Comparison of ENCODE assay signal across 8 mouse cellular contexts in genomic region chr10:93945364-93945763, GRCm38 (mm10). TPM values are rescaled to one million over a fixed set of nuclear protein-coding genes. Genes with fewer than 3 reads are reported as not detected.
DNase-seq lines count a peak whose midpoint lies in the region; ATAC-seq and TF ChIP-seq lines count a peak whose summit lies in the region.

No protein-coding gene starts in this region.

- H3K27ac ChIP-seq in heart, embryonic 12.5 days (ENCODE audit: poor library complexity, severe bottlenecking) = no peak overlapping the region
- no peak overlapping the region for H3K27ac ChIP-seq in cerebellum, adult 2 months (ENCODE audit: insufficient read depth, low read length)
- H3K27ac ChIP-seq in intestine, embryonic 16.5 days (ENCODE audit: low read length) = no peak overlapping the region
- 0 out of 2 replicates have a peak overlapping the region, but pooled peaks have one; percentile 5 for H3K27ac ChIP-seq in macrophage

- no peaks in the 10 kb centered on the region for H3K79me2 ChIP-seq in macrophage (ENCODE audit: inconsistent target)

- no peaks in the 10 kb centered on the region for H3K27me3 ChIP-seq in heart, embryonic 12.5 days (replicated peaks)
- no peaks in the 10 kb centered on the region for H3K27me3 ChIP-seq in E14TG2a.4 (ENCODE audit: insufficient read depth, low read length)
- H3K27me3 ChIP-seq in cerebellum, adult 2 months (ENCODE audit: control insufficient read depth, insufficient read depth, low read length) = no peaks in the 10 kb centered on the region
- no peaks in the 10 kb centered on the region for H3K27me3 ChIP-seq in intestine, embryonic 16.5 days (replicated peaks; ENCODE audit: control insufficient read depth, insufficient read depth, low read length)

- no peak for TF ChIP-seq POLR2A in cerebellum, adult 2 months (IDR thresholded peaks at IDR 0.05; ENCODE audit: borderline replicate concordance, insufficient read depth, low read length)

- TF ChIP-seq CTCF in E14TG2a.4 (conservative IDR thresholded peaks at IDR 0.05; ENCODE audit: low read length) = 0 out of 2 replicates have a peak, but pooled peaks have one; percentile 5
- peak; percentile 58 for TF ChIP-seq CTCF in cerebellum, adult 2 months (IDR thresholded peaks at IDR 0.05; ENCODE audit: borderline replicate concordance, insufficient read depth, low read depth, low read length)

- H3K4me2 ChIP-seq in heart, embryonic 12.5 days = no peak overlapping the region
- no peak overlapping the region for H3K4me2 ChIP-seq in intestine, embryonic 16.5 days (ENCODE audit: low read depth, low read length)

- DNase-seq in heart, adult 8-10 months (ENCODE audit: low spot score) = peak; percentile 26
- DNase-seq in cerebellum, adult 2 months = peak; percentile 42 to 52
- DNase-seq in natural killer cell, adult 2 months (ENCODE audit: low spot score in 2 of 2) = no peak

- H3K9ac ChIP-seq in heart, embryonic 12.5 days = no peak overlapping the region
- H3K9ac ChIP-seq in intestine, embryonic 16.5 days (ENCODE audit: low read depth, low read length) = no peak overlapping the region

- H3K9me3 ChIP-seq in heart, embryonic 12.5 days (replicated peaks) = no peaks in the 10 kb centered on the region
- 0 out of 2 replicates have a peak, but pooled peaks cover 3% of the 10 kb centered on the region for H3K9me3 ChIP-seq in E14TG2a.4 (ENCODE audit: low read length)
- no peaks in the 10 kb centered on the region for H3K9me3 ChIP-seq in intestine, embryonic 16.5 days (ENCODE audit: control insufficient read depth, low read length)

- H3K36me3 ChIP-seq in heart, embryonic 12.5 days = no peaks in the 10 kb centered on the region
- no peaks in the 10 kb centered on the region for H3K36me3 ChIP-seq in E14TG2a.4 (ENCODE audit: insufficient read depth, low read length)
- no peaks in the 10 kb centered on the region for H3K36me3 ChIP-seq in intestine, embryonic 16.5 days (ENCODE audit: control insufficient read depth, insufficient read depth, low read length)
- no peaks in the 10 kb centered on the region for H3K36me3 ChIP-seq in macrophage (ENCODE audit: inconsistent target)

- H3K4me3 ChIP-seq in heart, embryonic 12.5 days = no peak overlapping the region
- H3K4me3 ChIP-seq in E14TG2a.4 (replicated peaks; ENCODE audit: low read length) (no peak overlapping the region), macrophage (ENCODE audit: inconsistent target) (no peak overlapping the region)
- H3K4me3 ChIP-seq in cerebellum, adult 2 months (replicated peaks; ENCODE audit: insufficient read depth, low read depth, low read length) = no peak overlapping the region
- H3K4me3 ChIP-seq in intestine, embryonic 16.5 days (ENCODE audit: low read length) = no peak overlapping the region

- H3K4me1 ChIP-seq in heart, embryonic 12.5 days (replicated peaks) = peaks cover 11% of the 10 kb centered on the region
- no peaks in the 10 kb centered on the region for H3K4me1 ChIP-seq in E14TG2a.4 (replicated peaks; ENCODE audit: low read depth, low read length)
- H3K4me1 ChIP-seq in cerebellum, adult 2 months (ENCODE audit: control insufficient read depth, insufficient read depth, low read length) = peaks cover 4% of the 10 kb centered on the region; the same call in 1 of the 2 replicates
- H3K4me1 ChIP-seq in intestine, embryonic 16.5 days (ENCODE audit: control insufficient read depth, insufficient read depth, low read length) = peaks cover 3% of the 10 kb centered on the region; the same call in 1 of the 2 replicates

- 35% methylated on average over 4 of the region's 4 CpGs for WGBS in heart, embryonic 12.5 days
- WGBS in cerebellum, adult 2 months = 6% methylated on average over 4 of the region's 4 CpGs
- WGBS in intestine, embryonic 16.5 days = 16% methylated on average over 4 of the region's 4 CpGs
- 53% methylated on average over 4 of the region's 4 CpGs for WGBS in macrophage (ENCODE audit: missing documents)

- no peak for ATAC-seq in heart, embryonic 12.5 days (ENCODE audit: insufficient number of reproducible peaks, low FRiP score)
- peak; percentile 28; the same call in 1 of the 2 replicates for ATAC-seq in intestine, embryonic 16.5 days
- no peak for ATAC-seq in CD4-positive, CD25-positive, alpha-beta regulatory T cell, adult 4 months

RNA-seq across cellular contexts. Expression of gene Metap2, which starts 48.5 kb away (rescaled TPM):
- total RNA-seq in heart, adult 8-10 months (2022) = 100 to 1,000 TPM in 2 of 4 experiments, 10 to 100 TPM in 2; 90.8 to 130 (median 107) TPM
- polyA plus RNA-seq in heart, embryonic 12.5 days (2016; fragmentation: Nextera tagmentation; extraction: Ambion mirVana) = 182 and 186 TPM in 2 replicates
- 115 and 131 TPM in 2 replicates for polyA plus RNA-seq in cerebellum, adult 2 months (2012; rRNA removed)
- polyA plus RNA-seq in intestine, embryonic 16.5 days (2015; fragmentation: Nextera tagmentation; extraction: Ambion mirVana) = 162 and 169 TPM in 2 replicates
- total RNA-seq in macrophage (2018; cell fraction: chromatin; rRNA removed) = 100 to 1,000 TPM in 4 of 26 experiments, 10 to 100 TPM in 22; 33.0 to 111 (median 80.5) TPM
- total RNA-seq in macrophage (2018; cell fraction: cytosol; rRNA removed) = 100 to 1,000 TPM; 113 to 164 (median 130) TPM
- 100 to 1,000 TPM in 5 of 26 experiments, 10 to 100 TPM in 21; 43.4 to 154 (median 69.8) TPM for total RNA-seq in macrophage (2018; cell fraction: nucleus; rRNA removed)
- 144 to 314 TPM (median 269 TPM) in 3 replicates for polyA plus RNA-seq in macrophage (2018)
- polyA plus RNA-seq in CD4-positive, CD25-positive, alpha-beta regulatory T cell, adult 4 months (2017; shearing (Covaris generic)) = 100 to 1,000 TPM; 169 to 171 TPM

Comparison
In these comparisons a context has a peak if more than half of its experiments do, and no peak if none do; other contexts are left out.
1. DNase-seq: peak in heart, adult 8-10 months (single experiment) and cerebellum, adult 2 months (2 of 2); none in natural killer cell, adult 2 months (0 of 2).